Mouse (Mus musculus) mouse trophoblast stem cell (cell line): ENCODE results near the gene Piwil1.
"Not testable (repeated sequence)": the region's sequence is repeated elsewhere in the genome, so short reads cannot be mapped to it uniquely, and the experiment has no call there.

Experiments used
- in situ Hi-C, 2 experiments: fragments of 300-500 bp; cut with MseI, MboI; formaldehyde crosslinking; loops; 2 replicates in 1 of 2; 3 replicates in 1 of 2; pipeline ENCODE4 v1.15.1; 2025

Gene Piwil1

GRCm38 (mm10) chr5:128708929-128709328 is 6.6 kb downstream of the Piwil1 start:
- in situ Hi-C loops: no loop called here

- in situ Hi-C loops: no loop called here
Observed at GRCm38 (mm10) chr5:128710596-128710995, 8.3 kb downstream of the Piwil1 start.

DNA sequence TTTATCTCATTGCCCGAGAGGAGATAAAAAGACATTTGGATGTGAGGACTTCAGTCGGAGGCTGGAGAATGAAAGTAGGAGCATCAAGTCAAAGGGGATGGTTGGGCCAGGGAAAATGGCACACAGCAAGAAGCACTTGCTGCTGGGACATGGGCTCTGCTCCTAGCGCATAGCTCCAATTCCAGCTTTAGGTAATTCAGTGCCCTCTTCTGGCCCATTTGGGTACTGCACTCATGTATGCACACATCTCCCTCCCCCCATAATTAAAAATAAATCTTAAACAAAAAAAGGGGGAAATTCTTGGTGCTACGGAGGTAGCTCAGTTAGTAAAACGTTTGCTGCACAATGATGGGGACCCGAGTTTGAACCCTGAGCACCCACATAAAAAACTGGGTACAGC is 9.5 kb downstream of the Piwil1 start:
- in situ Hi-C loops: no loop called here

- in situ Hi-C loops: no loop called here
Observed at GRCm38 (mm10) chr5:128715171-128715570, 12.8 kb downstream of the Piwil1 start.

- in situ Hi-C loops: not testable (repeated sequence)
Observed at GRCm38 (mm10) chr5:128720461-128720860, 18.1 kb downstream of the Piwil1 start.

- in situ Hi-C loops: no loop called here
Observed at GRCm38 (mm10) chr5:128729341-128729740, 27.0 kb downstream of the Piwil1 start.

DNA sequence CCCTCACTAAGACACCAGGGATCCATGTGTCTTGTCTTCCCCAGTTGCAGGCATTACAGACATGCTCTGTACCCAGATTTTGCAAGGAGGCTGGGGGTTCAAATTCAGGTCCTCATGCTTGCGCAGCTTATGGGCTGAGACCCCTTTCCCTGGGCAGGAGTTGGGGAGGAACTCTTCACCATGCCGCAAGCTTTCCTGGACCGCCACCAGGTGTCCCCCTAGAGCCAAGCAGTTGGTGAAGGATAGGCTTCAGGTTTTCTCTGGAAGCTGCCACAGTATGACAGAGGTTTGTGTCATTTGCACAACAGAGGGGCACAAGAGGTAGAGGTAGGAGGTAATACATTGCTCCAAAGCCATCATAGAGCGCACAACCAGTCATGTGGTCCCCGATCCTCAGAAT is 28.3 kb downstream of the Piwil1 start:
- in situ Hi-C loops: no loop called here

DNA sequence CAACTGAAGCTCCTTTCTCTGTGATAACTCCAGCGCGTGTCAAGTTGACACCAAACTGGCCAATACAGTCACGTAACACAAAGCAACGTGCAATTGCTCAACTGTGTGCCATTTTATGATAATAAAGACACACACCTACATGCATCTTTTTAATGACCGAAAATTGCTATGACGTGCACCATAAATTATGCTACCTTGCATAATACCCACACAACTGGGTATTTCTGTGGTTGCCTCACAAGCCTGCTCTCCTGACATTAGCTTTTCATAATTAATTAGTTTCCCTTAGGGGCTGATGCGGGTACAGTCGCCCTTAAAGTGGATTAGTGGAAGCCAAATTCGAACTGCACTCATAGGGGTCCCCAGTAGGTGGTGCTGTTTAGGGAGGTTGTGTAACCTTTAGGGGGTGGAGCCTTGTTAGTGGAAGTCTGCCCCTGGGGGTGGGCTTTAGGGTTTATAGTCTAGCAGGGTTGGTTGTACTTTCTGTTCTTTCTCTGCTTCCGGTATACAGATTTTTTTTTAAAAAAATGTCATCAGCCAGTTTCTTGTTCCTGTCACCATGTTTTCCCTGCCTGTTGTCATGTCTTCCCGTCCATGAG is 30.2 kb downstream of the Piwil1 start:
- in situ Hi-C loops: no loop called here

DNA sequence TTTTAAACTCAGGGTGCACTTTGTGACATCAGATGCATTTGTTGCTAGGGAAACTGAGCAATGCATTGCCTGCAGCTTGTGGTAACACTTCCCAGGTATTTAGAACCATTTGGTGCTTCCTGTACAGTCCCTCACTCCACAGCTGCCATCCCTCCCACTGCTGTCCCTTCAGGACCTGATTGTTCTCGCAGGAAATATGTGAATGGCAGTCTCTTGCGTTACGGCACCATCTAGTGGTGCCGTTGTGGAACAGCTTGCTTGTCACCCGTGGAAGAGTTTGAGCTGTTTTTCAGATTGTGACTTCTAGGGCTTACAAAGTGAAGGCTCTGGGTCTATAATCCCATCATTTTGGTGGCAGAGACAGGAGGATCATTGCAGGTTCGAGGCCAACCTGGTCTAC is 31.6 kb downstream of the Piwil1 start:
- in situ Hi-C loops: no loop called here

DNA sequence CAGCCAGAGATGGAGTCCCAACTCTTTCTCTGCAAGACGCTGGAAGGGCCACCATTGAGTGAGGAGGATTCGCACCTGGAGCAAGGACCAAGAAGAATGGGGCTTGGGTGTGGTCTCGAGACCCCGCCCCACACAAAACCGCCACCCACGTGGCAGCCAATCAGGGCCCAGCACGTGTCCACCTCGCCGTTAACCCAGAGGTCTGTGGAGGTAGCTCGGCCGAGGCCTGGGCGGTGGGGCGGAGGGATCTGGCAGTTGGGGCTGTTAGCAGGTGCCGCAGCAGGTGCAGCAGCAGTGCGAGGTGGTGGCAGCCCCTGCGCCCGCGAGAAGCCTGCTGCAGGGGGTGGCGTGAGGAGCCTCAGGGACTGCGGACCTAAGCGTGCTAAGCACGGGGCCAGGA is 33.6 kb downstream of the Piwil1 start:
- in situ Hi-C loops: no loop called here

DNA sequence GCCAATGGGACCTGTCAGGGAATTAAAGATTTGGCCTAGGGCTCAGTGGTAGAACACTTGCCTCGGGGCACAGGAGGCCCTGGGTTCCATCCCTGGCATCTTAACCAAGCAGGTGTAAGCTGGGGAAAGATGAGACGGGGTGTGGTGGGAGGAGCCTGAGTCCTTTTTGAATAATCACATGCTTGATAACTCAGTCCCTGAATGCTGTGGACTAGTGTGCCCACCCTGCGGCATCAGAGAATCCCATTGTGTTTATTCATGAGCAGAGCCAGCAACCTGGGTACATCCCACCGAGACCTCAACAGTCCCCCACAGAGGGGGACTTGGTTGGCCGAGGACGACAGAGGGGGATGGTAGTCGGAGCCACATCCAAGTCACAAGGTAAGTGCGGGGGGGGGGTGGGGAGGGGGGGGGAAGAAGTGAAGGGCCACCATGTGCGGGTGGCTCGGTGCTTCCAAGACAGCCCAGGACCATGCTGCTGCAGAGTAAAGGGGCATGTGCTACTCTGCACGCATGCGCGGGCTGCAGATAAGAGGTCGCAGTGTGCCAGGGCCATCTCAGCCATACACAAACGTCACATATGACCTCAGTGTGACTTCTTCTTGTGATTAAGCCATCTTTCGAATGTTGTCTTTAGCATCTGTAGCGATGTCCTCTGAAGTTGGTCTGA is 37.0 kb downstream of the Piwil1 start:
- in situ Hi-C loops: no loop called here

GRCm38 (mm10) chr5:128739838-128740171 is 37.5 kb downstream of the Piwil1 start:
- in situ Hi-C loops: no loop called here

DNA sequence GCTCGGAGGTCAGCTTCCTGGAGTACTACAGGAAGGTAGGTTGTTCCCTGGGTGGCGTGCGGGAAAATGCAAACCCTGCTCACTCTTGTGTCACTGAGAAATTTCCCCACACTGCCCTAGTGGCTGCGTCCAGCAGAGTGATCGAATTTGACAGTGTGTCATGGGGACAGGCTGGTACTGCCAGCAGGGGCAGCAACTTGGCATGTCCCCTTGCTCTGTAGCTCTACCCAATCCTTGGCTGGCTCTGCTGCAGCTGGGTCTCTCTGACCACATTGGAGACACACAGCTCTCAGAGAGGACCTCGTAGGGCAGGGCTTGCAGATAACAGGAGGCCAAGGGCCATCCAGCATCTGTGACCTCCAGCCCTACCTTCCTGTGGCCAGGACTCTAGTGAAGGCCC is 42.0 kb downstream of the Piwil1 start:
- in situ Hi-C loops: no loop called here

- in situ Hi-C loops: no loop called here
Observed at GRCm38 (mm10) chr5:128745206-128745605, 42.9 kb downstream of the Piwil1 start.

DNA sequence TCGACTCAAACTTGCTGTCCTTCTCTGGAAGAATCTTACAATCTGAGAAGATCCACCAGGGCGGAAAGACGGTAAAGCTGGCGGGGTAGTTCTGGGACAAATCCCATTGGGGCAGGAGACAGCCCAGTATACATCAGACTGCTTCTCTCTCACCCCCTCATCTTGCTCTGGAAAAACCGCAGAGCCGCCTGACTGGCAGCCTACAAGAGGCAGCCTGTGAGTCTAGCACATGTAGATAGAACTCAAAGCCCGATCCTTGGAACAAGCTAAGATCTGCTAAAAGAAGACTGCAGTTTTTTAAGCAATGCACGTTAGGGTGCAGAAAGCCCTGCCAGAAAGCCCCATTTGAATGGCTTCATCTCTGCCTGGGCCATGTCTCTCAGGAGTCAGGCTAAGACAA is 43.9 kb downstream of the Piwil1 start:
- in situ Hi-C loops: no loop called here

DNA sequence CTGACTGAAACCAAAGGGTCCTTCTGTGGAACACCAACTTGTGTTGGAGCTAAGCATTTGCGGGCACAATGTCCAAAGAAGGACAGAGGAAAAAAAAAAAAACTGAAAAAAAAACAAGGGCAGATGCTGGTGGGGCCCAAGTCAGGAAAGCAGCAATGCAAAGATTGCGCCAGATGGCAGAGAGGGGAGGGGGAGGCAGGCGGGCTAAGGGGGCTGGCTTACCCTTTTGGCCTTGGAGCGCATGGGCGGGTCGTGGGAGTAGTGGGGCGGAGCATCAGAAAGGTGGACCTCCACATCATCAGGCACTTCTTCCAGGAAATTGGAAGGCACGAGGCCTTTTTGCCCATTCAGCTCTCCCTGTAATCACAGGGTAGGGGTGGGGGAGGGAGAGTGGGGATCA is 58.8 kb downstream of the Piwil1 start:
- in situ Hi-C loops: no loop called here

GRCm38 (mm10) chr5:128769026-128769631 is 66.8 kb downstream of the Piwil1 start:
- in situ Hi-C loops: no loop called here

- in situ Hi-C loops: no loop called here
Observed at GRCm38 (mm10) chr5:128776386-128776785, 74.1 kb downstream of the Piwil1 start.

GRCm38 (mm10) chr5:128781621-128782020 is 79.3 kb downstream of the Piwil1 start:
- in situ Hi-C loops: no loop called here

GRCm38 (mm10) chr5:128800592-128800991 is 98.3 kb downstream of the Piwil1 start:
- in situ Hi-C loops: no loop called here
